Comparison of ENCODE assay signal across 7 mouse cellular contexts in the genomic region with DNA sequence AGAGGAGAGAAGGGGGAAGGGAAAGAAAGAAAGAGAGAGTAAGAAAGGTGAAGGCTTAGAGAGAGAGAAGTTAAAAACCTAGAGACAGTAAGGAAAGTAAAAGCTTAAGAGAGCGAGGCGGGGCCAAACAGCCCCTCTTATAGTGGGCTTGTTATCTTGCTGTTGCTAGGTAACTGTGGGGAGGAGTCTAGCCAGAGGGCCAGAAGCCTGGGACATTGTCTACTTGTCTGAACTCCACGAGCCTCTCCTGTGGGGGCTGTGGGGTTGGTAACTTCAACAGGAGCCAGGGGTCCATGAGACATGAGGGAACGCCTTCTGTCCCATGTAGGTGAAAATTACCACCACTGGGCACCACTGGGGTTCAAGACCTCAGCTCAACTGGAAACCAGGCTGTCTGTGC. TPM values are rescaled to one million over a fixed set of nuclear protein-coding genes. Genes with fewer than 3 reads are reported as not detected.
DNase-seq lines count a peak whose midpoint lies in the region; ATAC-seq lines count a peak whose summit lies in the region.
"Not testable (repeated sequence)": the region's sequence is repeated elsewhere in the genome, so short reads cannot be mapped to it uniquely, and the experiment has no call there.

No protein-coding gene starts in this region.

- WGBS in heart, embryonic 15.5 days, result 18% methylated on average over 4 of the region's 4 CpGs
- 24% methylated on average over 4 of the region's 4 CpGs for WGBS in intestine, embryonic 15.5 days
- WGBS in liver, embryonic 13.5 days (ENCODE audit: insufficient replicate concordance), result 11% methylated on average over 4 of the region's 4 CpGs
- WGBS in midbrain, embryonic 12.5 days, result 11% methylated on average over 4 of the region's 4 CpGs

- peak overlapping the region; percentile 68 for H3K4me2 ChIP-seq in heart, embryonic 15.5 days
- H3K4me2 ChIP-seq in intestine, embryonic 15.5 days (replicated peaks), result peak overlapping the region; percentile 57
- H3K4me2 ChIP-seq in liver, embryonic 13.5 days, result peak overlapping the region; percentile 85
- H3K4me2 ChIP-seq in midbrain, embryonic 12.5 days (replicated peaks), result peak overlapping the region; percentile 42

- not testable (repeated sequence) for H3K36me3 ChIP-seq in erythroblast, embryonic 14.5 days (ENCODE audit: control insufficient read depth); heart, embryonic 15.5 days; intestine, embryonic 15.5 days; liver, embryonic 13.5 days; midbrain, embryonic 12.5 days

- peaks cover 16% of the 10 kb centered on the region for H3K27me3 ChIP-seq in erythroblast, embryonic 14.5 days (ENCODE audit: control insufficient read depth)
- not testable (repeated sequence) for H3K27me3 ChIP-seq in heart, embryonic 15.5 days; intestine, embryonic 15.5 days (replicated peaks); liver, embryonic 13.5 days
- peaks cover 17% of the 10 kb centered on the region for H3K27me3 ChIP-seq in midbrain, embryonic 12.5 days

- ATAC-seq in heart, embryonic 15.5 days (replicated peaks; ENCODE audit: insufficient number of reproducible peaks, insufficient read depth, low FRiP score, low read depth), result 0 out of 2 replicates have a peak, but pooled peaks have one; percentile 23
- peak; percentile 22; the same call in 1 of the 2 replicates for ATAC-seq in intestine, embryonic 15.5 days
- peak; percentile 63 for ATAC-seq in liver, embryonic 13.5 days (ENCODE audit: low read depth)
- peak; percentile 53 for ATAC-seq in midbrain, embryonic 12.5 days (ENCODE audit: low FRiP score, low read depth)

- peak; percentile 42 for DNase-seq in c-Kit-negative CD71-positive TER-119-positive erythroid progenitor cells, embryonic 14.5 days (ENCODE audit: low read depth, low spot score)
- peak; percentile 72 for DNase-seq in liver, embryonic 13.5 days
- DNase-seq in spleen, adult 12 weeks (ENCODE audit: low spot score), result peak; percentile 12

- peak overlapping the region; percentile 75 for H3K27ac ChIP-seq in heart, embryonic 15.5 days
- peak overlapping the region; percentile 55; the same call in 1 of the 2 replicates for H3K27ac ChIP-seq in intestine, embryonic 15.5 days
- H3K27ac ChIP-seq in liver, embryonic 13.5 days, result peak overlapping the region; percentile 89
- peak overlapping the region; percentile 80 for H3K27ac ChIP-seq in midbrain, embryonic 12.5 days (replicated peaks)

- peak overlapping the region; percentile 32; the same call in 1 of the 2 replicates for H3K9ac ChIP-seq in heart, embryonic 15.5 days
- 0 out of 2 replicates have a peak overlapping the region, but pooled peaks have one; percentile 8 for H3K9ac ChIP-seq in intestine, embryonic 15.5 days
- peak overlapping the region; percentile 68 for H3K9ac ChIP-seq in liver, embryonic 13.5 days
- H3K9ac ChIP-seq in midbrain, embryonic 12.5 days (replicated peaks), result peak overlapping the region; percentile 29; the same call in 1 of the 2 replicates

- peaks cover 43% of the 10 kb centered on the region for H3K4me1 ChIP-seq in erythroblast, embryonic 14.5 days (ENCODE audit: control insufficient read depth)
- peaks cover 37% of the 10 kb centered on the region for H3K4me1 ChIP-seq in heart, embryonic 15.5 days (replicated peaks)
- peaks cover 32% of the 10 kb centered on the region for H3K4me1 ChIP-seq in intestine, embryonic 15.5 days (replicated peaks)
- peaks cover 56% of the 10 kb centered on the region for H3K4me1 ChIP-seq in liver, embryonic 13.5 days (replicated peaks)
- H3K4me1 ChIP-seq in midbrain, embryonic 12.5 days, result peaks cover 37% of the 10 kb centered on the region

- peak overlapping the region; percentile 58 for H3K4me3 ChIP-seq in erythroblast, embryonic 14.5 days (replicated peaks)
- peak overlapping the region; percentile 34 for H3K4me3 ChIP-seq in heart, embryonic 15.5 days
- H3K4me3 ChIP-seq in intestine, embryonic 15.5 days (replicated peaks), result not testable (repeated sequence)
- peak overlapping the region; percentile 54 for H3K4me3 ChIP-seq in liver, embryonic 13.5 days (replicated peaks)
- H3K4me3 ChIP-seq in midbrain, embryonic 12.5 days, result peak overlapping the region; percentile 9; the same call in 1 of the 2 replicates

- not testable (repeated sequence) for H3K9me3 ChIP-seq in erythroblast, embryonic 14.5 days (ENCODE audit: control insufficient read depth, low read length); heart, embryonic 15.5 days (replicated peaks); intestine, embryonic 15.5 days; liver, embryonic 13.5 days (replicated peaks); midbrain, embryonic 12.5 days

RNA-seq across cellular contexts. Expression of gene Lrrc74b, which starts 6.3 kb away (rescaled TPM):
- polyA plus RNA-seq in erythroblast, embryonic 14.5 days (2012), result 0.02 TPM in 1 of 2 replicates, not detected in the other
- 0.19 and 0.36 TPM in 2 replicates for polyA plus RNA-seq in heart, embryonic 15.5 days (2015; fragmentation: Nextera tagmentation; extraction: Ambion mirVana)
- polyA plus RNA-seq in intestine, embryonic 15.5 days (2015; fragmentation: Nextera tagmentation; extraction: Ambion mirVana), result 0.27 and 0.29 TPM in 2 replicates
- polyA plus RNA-seq in liver, embryonic 13.5 days (2015; fragmentation: Nextera tagmentation; extraction: Ambion mirVana), result not detected in 2 replicates
- polyA plus RNA-seq in midbrain, embryonic 12.5 days (2016; fragmentation: Nextera tagmentation; extraction: Ambion mirVana), result 0.27 and 0.40 TPM in 2 replicates

RNA-seq across cellular contexts. Expression of gene P2rx6, which starts 7.0 kb away (rescaled TPM):
- 0.03 TPM in 1 of 2 replicates, not detected in the other for polyA plus RNA-seq in erythroblast, embryonic 14.5 days (2012)
- 0.60 and 0.80 TPM in 2 replicates for polyA plus RNA-seq in heart, embryonic 15.5 days (2015; fragmentation: Nextera tagmentation; extraction: Ambion mirVana)
- polyA plus RNA-seq in intestine, embryonic 15.5 days (2015; fragmentation: Nextera tagmentation; extraction: Ambion mirVana), result 0.60 and 0.80 TPM in 2 replicates
- polyA plus RNA-seq in liver, embryonic 13.5 days (2015; fragmentation: Nextera tagmentation; extraction: Ambion mirVana), result 0.09 TPM in 1 of 2 replicates, not detected in the other
- 0.80 and 1.4 TPM in 2 replicates for polyA plus RNA-seq in midbrain, embryonic 12.5 days (2016; fragmentation: Nextera tagmentation; extraction: Ambion mirVana)

RNA-seq across cellular contexts. Expression of gene Thap7, which starts 23.8 kb away (rescaled TPM):
- polyA plus RNA-seq in erythroblast, embryonic 14.5 days (2012), result 13.7 and 15.6 TPM in 2 replicates
- 29.5 and 38.7 TPM in 2 replicates for polyA plus RNA-seq in heart, embryonic 15.5 days (2015; fragmentation: Nextera tagmentation; extraction: Ambion mirVana)
- polyA plus RNA-seq in intestine, embryonic 15.5 days (2015; fragmentation: Nextera tagmentation; extraction: Ambion mirVana), result 52.7 and 54.0 TPM in 2 replicates
- polyA plus RNA-seq in liver, embryonic 13.5 days (2015; fragmentation: Nextera tagmentation; extraction: Ambion mirVana), result 30.1 and 32.0 TPM in 2 replicates
- 53.1 and 61.2 TPM in 2 replicates for polyA plus RNA-seq in midbrain, embryonic 12.5 days (2016; fragmentation: Nextera tagmentation; extraction: Ambion mirVana)

RNA-seq across cellular contexts. Expression of gene Slc7a4, which starts 28.3 kb away (rescaled TPM):
- 0.04 TPM in 1 of 2 replicates, not detected in the other for polyA plus RNA-seq in erythroblast, embryonic 14.5 days (2012)
- polyA plus RNA-seq in heart, embryonic 15.5 days (2015; fragmentation: Nextera tagmentation; extraction: Ambion mirVana), result 9.5 and 11.2 TPM in 2 replicates
- polyA plus RNA-seq in intestine, embryonic 15.5 days (2015; fragmentation: Nextera tagmentation; extraction: Ambion mirVana), result 25.0 and 29.4 TPM in 2 replicates
- polyA plus RNA-seq in liver, embryonic 13.5 days (2015; fragmentation: Nextera tagmentation; extraction: Ambion mirVana), result 1.3 and 1.8 TPM in 2 replicates
- polyA plus RNA-seq in midbrain, embryonic 12.5 days (2016; fragmentation: Nextera tagmentation; extraction: Ambion mirVana), result 4.5 and 5.6 TPM in 2 replicates

RNA-seq across cellular contexts. Expression of gene Lztr1, which starts 46.2 kb away (rescaled TPM):
- polyA plus RNA-seq in erythroblast, embryonic 14.5 days (2012), result 0.59 and 0.78 TPM in 2 replicates
- polyA plus RNA-seq in heart, embryonic 15.5 days (2015; fragmentation: Nextera tagmentation; extraction: Ambion mirVana), result 45.6 and 60.6 TPM in 2 replicates
- polyA plus RNA-seq in intestine, embryonic 15.5 days (2015; fragmentation: Nextera tagmentation; extraction: Ambion mirVana), result 72.7 and 82.6 TPM in 2 replicates
- 22.6 and 24.0 TPM in 2 replicates for polyA plus RNA-seq in liver, embryonic 13.5 days (2015; fragmentation: Nextera tagmentation; extraction: Ambion mirVana)
- polyA plus RNA-seq in midbrain, embryonic 12.5 days (2016; fragmentation: Nextera tagmentation; extraction: Ambion mirVana), result 107 and 118 TPM in 2 replicates

Comparison
In these comparisons a context has a peak if more than half of its experiments do, and no peak if none do; other contexts are left out.
1. DNase-seq: peak in every context shown above with its lines; median percentile 72 in liver, embryonic 13.5 days; 42 in c-Kit-negative CD71-positive TER-119-positive erythroid progenitor cells, embryonic 14.5 days; 12 in spleen, adult 12 weeks.
2. H3K9ac ChIP-seq: peak in every context shown above with its lines; median percentile 68 in liver, embryonic 13.5 days; 32 in heart, embryonic 15.5 days; 29 in midbrain, embryonic 12.5 days; 8 in intestine, embryonic 15.5 days.